Mouse (Mus musculus): ENCODE measurements at regions not wholly inside any gene's neighbourhood (a gene's known extent, or its start where the extent isn't known, plus 50 kb on each side); places are given as distances from the start of the nearest gene placed in this dataset.

- no peak for DNase-seq (ENCODE audit: low read depth, low spot score)
Observed at GRCm38 (mm10) chr9:56547291-56547977, 129.0 kb downstream of the Hmg20a start.

- DNase-seq (ENCODE audit: low read depth, low spot score): no peak
Observed at GRCm38 (mm10) chr9:56549774-56550173, 131.4 kb downstream of the Hmg20a start.

- no peak for DNase-seq (ENCODE audit: low read depth, low spot score)
Observed at GRCm38 (mm10) chr9:56550178-56550577, 131.8 kb downstream of the Hmg20a start.

- DNase-seq (ENCODE audit: low read depth, low spot score): no peak
Observed at GRCm38 (mm10) chr9:56551376-56552186, 133.2 kb downstream of the Hmg20a start.

GRCm38 (mm10) chr9:56552187-56552686, 133.8 kb downstream of the Hmg20a start:
- DNase-seq (ENCODE audit: low read depth, low spot score): no peak

- peak; percentile 79 for DNase-seq (ENCODE audit: low read depth, low spot score)
Observed at GRCm38 (mm10) chr9:56552766-56553165, 134.4 kb downstream of the Hmg20a start.

- no peak for DNase-seq (ENCODE audit: low read depth, low spot score)
Observed at GRCm38 (mm10) chr9:56553626-56554025, 135.2 kb downstream of the Hmg20a start.

- DNase-seq (ENCODE audit: low read depth, low spot score): no peak
Observed at GRCm38 (mm10) chr9:56554096-56554495, 135.7 kb downstream of the Hmg20a start.

GRCm38 (mm10) chr9:56559618-56560144, 141.3 kb downstream of the Hmg20a start:
- peak; percentile 74 for DNase-seq (ENCODE audit: low read depth, low spot score)

- no peak for DNase-seq (ENCODE audit: low read depth, low spot score)
Observed at GRCm38 (mm10) chr9:56562440-56562839, 144.0 kb downstream of the Hmg20a start.

GRCm38 (mm10) chr9:56564048-56564737, 145.8 kb downstream of the Hmg20a start:
- peak; percentile 42 for DNase-seq (ENCODE audit: low read depth, low spot score)

Data from mesoderm, embryonic 11.5 days (tissue).